In genomic region chr6:112930011-112930451, GRCm38 (mm10) we compare ENCODE assay signal across 8 mouse cellular contexts. TPM values are rescaled to one million over a fixed set of nuclear protein-coding genes. Genes with fewer than 3 reads are reported as not detected.
DNase-seq lines count a peak whose midpoint lies in the region; ATAC-seq lines count a peak whose summit lies in the region.
"Had no signal": no experiment of that assay in that cellular context is flagged by ENCODE, and none has a peak within 500 bp of the region (broad histone marks: within the 10 kb centered on the region; RNA-seq: fewer than 3 reads in every experiment).

No protein-coding gene starts in this region.

- H3K9me3 ChIP-seq in neural tube, embryonic 11.5 days (ENCODE audit: control insufficient read depth, low read length): no peaks in the 10 kb centered on the region
- H3K9me3 ChIP-seq in forebrain, embryonic 10.5 days: no peaks in the 10 kb centered on the region
- H3K9me3 ChIP-seq in liver, embryonic 13.5 days (replicated peaks): no peaks in the 10 kb centered on the region
- H3K9me3 ChIP-seq: limb, embryonic 12.5 days had no signal

- intact Hi-C loops in gastrocnemius, postnatal 36 days (cut with DNase I): no loop called here

- no peak overlapping the region; the same call in 1 of the 2 replicates for H3K4me2 ChIP-seq in neural tube, embryonic 11.5 days (ENCODE audit: low read depth)
- peak overlapping the region; percentile 31 for H3K4me2 ChIP-seq in liver, embryonic 13.5 days
- H3K4me2 ChIP-seq: limb, embryonic 12.5 days had no signal

- H3K4me1 ChIP-seq in neural tube, embryonic 11.5 days (ENCODE audit: control insufficient read depth, insufficient read depth, low read length): peaks cover 26% of the 10 kb centered on the region; the same call in 1 of the 2 replicates
- H3K4me1 ChIP-seq in forebrain, embryonic 10.5 days: peaks cover 87% of the 10 kb centered on the region
- H3K4me1 ChIP-seq in liver, embryonic 13.5 days (replicated peaks): peaks cover 11% of the 10 kb centered on the region

- no peaks in the 10 kb centered on the region for H3K27me3 ChIP-seq in neural tube, embryonic 11.5 days (ENCODE audit: control insufficient read depth, insufficient read depth, low read length)
- H3K27me3 ChIP-seq in forebrain, embryonic 10.5 days (ENCODE audit: poor library complexity, severe bottlenecking): no peaks in the 10 kb centered on the region
- H3K27me3 ChIP-seq in liver, embryonic 13.5 days: no peaks in the 10 kb centered on the region
- H3K27me3 ChIP-seq: limb, embryonic 12.5 days had no signal

- DNase-seq in neural tube, embryonic 11.5 days (ENCODE audit: low spot score): peak; percentile 71
- no peak for DNase-seq in neural tube, embryonic 10.5 days (ENCODE audit: extremely low spot score, low spot score)
- peak; percentile 40 for DNase-seq in forebrain, embryonic 10.5 days (ENCODE audit: extremely low spot score, low spot score)
- DNase-seq in liver, embryonic 13.5 days: no peak
- DNase-seq in gastrocnemius, postnatal 36 days: no peak
- no peak for DNase-seq in thymus, postnatal 25 days
- DNase-seq in adrenal gland, postnatal 10 days: no peak

- WGBS in neural tube, embryonic 11.5 days: 22% methylated on average over 5 of the region's 5 CpGs
- 23% methylated on average over 5 of the region's 5 CpGs for WGBS in forebrain, embryonic 10.5 days
- 48% methylated on average over 5 of the region's 5 CpGs for WGBS in liver, embryonic 13.5 days (ENCODE audit: insufficient replicate concordance)

- H3K4me3 ChIP-seq in neural tube, embryonic 11.5 days (ENCODE audit: low read depth, low read length): no peak overlapping the region
- peak overlapping the region; percentile 29; the same call in 1 of the 2 replicates for H3K4me3 ChIP-seq in forebrain, embryonic 10.5 days
- no peak overlapping the region for H3K4me3 ChIP-seq in liver, embryonic 13.5 days (replicated peaks)
- H3K4me3 ChIP-seq: limb, embryonic 12.5 days had no signal

- peak overlapping the region; percentile 50; the same call in 1 of the 2 replicates for H3K27ac ChIP-seq in neural tube, embryonic 11.5 days (ENCODE audit: low read depth, low read length)
- H3K27ac ChIP-seq in forebrain, embryonic 10.5 days: peak overlapping the region; percentile 83
- no peak overlapping the region for H3K27ac ChIP-seq in liver, embryonic 13.5 days
- H3K27ac ChIP-seq: limb, embryonic 12.5 days had no signal

- H3K36me3 ChIP-seq in neural tube, embryonic 11.5 days (ENCODE audit: control insufficient read depth, insufficient read depth, low read length): no peaks in the 10 kb centered on the region
- H3K36me3 ChIP-seq in forebrain, embryonic 10.5 days (replicated peaks): peaks cover 34% of the 10 kb centered on the region
- H3K36me3 ChIP-seq in liver, embryonic 13.5 days: no peaks in the 10 kb centered on the region
- H3K36me3 ChIP-seq: limb, embryonic 12.5 days had no signal

- no peak overlapping the region for H3K9ac ChIP-seq in neural tube, embryonic 11.5 days (ENCODE audit: low read length)
- H3K9ac ChIP-seq in liver, embryonic 13.5 days: no peak overlapping the region
- H3K9ac ChIP-seq: limb, embryonic 12.5 days had no signal

- ATAC-seq in neural tube, embryonic 11.5 days (ENCODE audit: insufficient read depth, low FRiP score, low TSS enrichment): peak; percentile 85
- ATAC-seq in liver, embryonic 13.5 days (ENCODE audit: low read depth): 0 out of 2 replicates have a peak, but pooled peaks have one; percentile 45

RNA-seq across cellular contexts. Expression of gene Srgap3, which starts 17.0 kb away (rescaled TPM):
- polyA plus RNA-seq in neural tube, embryonic 11.5 days (2014; fragmentation: Nextera tagmentation; extraction: Ambion mirVana): 37.4 and 42.0 TPM in 2 replicates
- 14.8 and 16.5 TPM in 2 replicates for polyA plus RNA-seq in forebrain, embryonic 10.5 days (2016; fragmentation: Nextera tagmentation; extraction: Ambion mirVana)
- polyA plus RNA-seq in liver, embryonic 13.5 days (2015; fragmentation: Nextera tagmentation; extraction: Ambion mirVana): 0.33 and 0.39 TPM in 2 replicates
- 1 to 10 TPM; 1.2 to 1.3 TPM for total RNA-seq in gastrocnemius, postnatal 36 days (2021)
- 10 to 100 TPM; 13.2 to 15.8 TPM for total RNA-seq in adrenal gland, postnatal 10 days (2021)

Comparison
In these comparisons a context has a peak if more than half of its experiments do, and no peak if none do; other contexts are left out.
1. DNase-seq: peak in neural tube, embryonic 11.5 days (single experiment) and forebrain, embryonic 10.5 days (single experiment); none in neural tube, embryonic 10.5 days (single experiment), liver, embryonic 13.5 days (single experiment), gastrocnemius, postnatal 36 days (0 of 2), thymus, postnatal 25 days (single experiment) and adrenal gland, postnatal 10 days (single experiment).
2. RNA of gene Srgap3, which starts 17.0 kb away (polyA plus RNA-seq): 37.4 to 42.0 TPM in neural tube, embryonic 11.5 days and 14.8 to 16.5 TPM in forebrain, embryonic 10.5 days; 0.33 to 0.39 TPM in liver, embryonic 13.5 days; every median in the first group is over 10 times any median in the second.